Mouse (Mus musculus) naive thymus-derived CD4-positive, alpha-beta T cell, adult 2 months (primary cell): ENCODE results near the gene Gm49721.
"Not testable (repeated sequence)": the region's sequence is repeated elsewhere in the genome, so short reads cannot be mapped to it uniquely, and the experiment has no call there.

ENCODE experiments used
- DNase-seq: peaks from one replicate; pipeline ENCODE4 v3.0.0-alpha.2; 2011; ENCODE audit warnings: low read depth

Gm49721 gene

DNA sequence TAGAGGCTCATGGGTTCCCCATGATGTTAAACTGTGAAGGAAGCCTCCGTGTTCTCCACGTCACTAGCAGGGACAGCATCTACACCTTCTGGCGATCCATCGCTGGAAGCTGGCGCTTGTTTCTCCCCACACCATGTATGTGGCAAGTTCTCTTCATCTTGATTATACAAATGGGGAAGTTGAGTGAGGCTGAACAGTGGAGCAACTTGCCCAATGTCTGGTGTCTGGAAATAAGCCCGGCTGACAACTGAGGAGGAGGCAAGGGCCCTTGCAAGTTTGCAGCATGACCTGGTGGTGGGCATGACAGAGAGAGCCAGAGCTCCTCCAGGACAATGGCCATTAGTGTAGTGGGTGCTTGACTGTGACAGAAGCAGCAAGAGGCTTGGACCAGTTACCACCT lies 96.8 kb downstream of the Gm49721 start:
- DNase-seq: not testable (repeated sequence)

DNA sequence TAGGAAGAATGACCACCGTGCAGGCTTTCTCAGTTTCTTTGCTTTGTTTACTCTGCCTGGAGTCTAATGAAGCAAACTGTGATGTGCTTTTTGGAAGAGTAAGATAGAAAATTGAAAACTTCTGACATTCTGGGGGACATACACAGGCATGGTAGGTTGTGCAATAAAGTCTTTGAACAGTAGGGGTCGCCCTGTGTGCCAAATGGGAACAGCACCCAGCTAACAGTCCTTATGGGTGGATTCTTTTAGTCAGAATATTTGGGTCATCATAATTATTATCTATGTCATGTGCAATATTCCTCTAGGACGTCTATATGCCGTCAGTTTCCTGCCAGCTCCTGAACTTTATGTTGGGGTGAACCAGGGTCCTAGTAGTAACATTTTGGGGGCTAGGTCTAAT lies 100.9 kb downstream of the Gm49721 start:
- not testable (repeated sequence) for DNase-seq

DNA sequence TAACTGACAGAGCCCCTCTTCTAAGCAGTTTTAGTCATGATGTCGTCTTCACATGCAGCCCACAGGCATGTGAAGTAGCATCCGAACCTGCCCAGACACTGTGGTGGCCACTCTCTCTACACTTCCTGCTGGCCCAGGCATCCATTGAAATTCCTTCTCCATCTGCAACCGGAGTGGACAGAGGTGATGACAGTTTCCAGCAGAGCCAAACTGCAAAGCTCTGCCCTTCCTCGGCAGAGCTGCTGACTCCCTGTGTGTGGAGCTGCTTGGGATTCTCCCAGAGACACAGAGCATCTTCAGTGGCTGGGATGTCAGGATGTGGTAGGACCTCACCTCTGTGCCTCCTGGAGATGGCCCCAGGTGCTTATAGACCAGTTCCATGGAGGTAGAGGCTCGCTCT lies 105.8 kb downstream of the Gm49721 start:
- not testable (repeated sequence) for DNase-seq

DNA sequence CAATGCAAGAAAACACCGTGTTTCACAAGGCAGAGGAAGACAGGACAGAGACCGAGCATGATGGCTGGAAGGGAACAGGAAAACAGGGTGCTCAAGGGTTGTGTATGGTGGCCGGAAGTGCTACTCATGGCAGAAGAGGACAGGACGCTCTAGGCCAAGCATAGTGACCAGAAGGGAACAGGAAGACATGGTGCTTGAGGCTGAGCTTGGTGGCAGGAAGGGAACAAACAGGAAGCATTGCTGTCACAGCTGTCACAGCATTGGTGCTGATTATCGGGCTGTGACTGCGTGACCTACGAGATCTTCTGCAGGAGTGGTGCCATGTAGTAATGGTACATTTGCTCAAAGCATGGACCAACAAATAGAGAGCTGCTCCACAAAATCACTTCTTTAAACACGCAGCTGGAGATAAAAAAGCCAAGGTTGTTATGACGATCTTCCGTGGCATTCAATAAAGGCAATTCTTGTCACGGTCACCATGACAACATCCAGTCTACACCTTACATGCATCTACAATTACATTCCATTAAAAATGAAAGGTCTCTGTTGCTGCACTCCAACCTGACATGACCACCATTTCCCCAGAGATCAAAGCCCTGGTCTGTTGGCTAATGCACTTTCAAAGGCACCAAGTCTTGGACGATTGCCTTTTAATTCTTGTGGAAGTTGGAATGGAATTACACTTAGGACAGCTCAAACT lies 106.9 kb downstream of the Gm49721 start:
- DNase-seq: not testable (repeated sequence)

DNA sequence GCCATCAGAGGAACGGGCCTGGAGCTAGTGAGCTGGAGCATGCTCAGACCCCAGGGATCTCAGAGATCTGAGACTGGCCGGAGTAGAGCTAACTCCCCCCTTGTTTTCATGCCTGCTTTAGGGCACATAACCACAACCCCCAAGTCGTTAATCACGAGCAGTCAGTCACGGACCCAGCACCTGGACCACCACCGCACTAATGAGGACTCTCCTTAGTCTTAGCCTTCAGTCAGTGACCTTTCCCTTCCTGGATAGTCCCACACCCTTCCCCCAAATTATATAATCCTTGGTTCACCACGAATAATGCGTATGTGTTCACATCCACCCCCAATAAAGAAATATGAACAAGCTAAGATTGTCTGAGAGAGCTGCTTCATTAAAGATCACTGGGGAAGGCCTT lies 108.1 kb downstream of the Gm49721 start:
- not testable (repeated sequence) for DNase-seq
